Mouse (Mus musculus): ENCODE data around the gene Gm20547.
"Not testable (repeated sequence)": the region's sequence is repeated elsewhere in the genome, so short reads cannot be mapped to it uniquely, and the experiment has no call there.

Gene Gm20547

GRCm38 (mm10) chr17:34881683-34882310 lies at the start of gene Gm20547:
TSS of gene Gm20547 (minus strand) at chr17:34882042.
- no peak for DNase-seq (ENCODE audit: low read depth in 2 of 2, low spot score in 2 of 2)

- DNase-seq (ENCODE audit: low read depth in 2 of 2, low spot score in 2 of 2): peak; percentile 91 to 93
These were observed 49.4 kb upstream of the Gm20547 start, which contains the start of gene Neu1 for GRCm38 (mm10) chr17:34931061-34931734. TSS of gene Neu1 (plus strand) at chr17:34931253.

- DNase-seq (ENCODE audit: low read depth in 2 of 2, low spot score in 2 of 2): no peak
These were observed 47.0 kb upstream of the Gm20547 start for GRCm38 (mm10) chr17:34928841-34929240.

GRCm38 (mm10) chr17:34927306-34928019 lies 45.6 kb upstream of the Gm20547 start:
- no peak for DNase-seq (ENCODE audit: low read depth in 2 of 2, low spot score in 2 of 2)

- no peak for DNase-seq (ENCODE audit: low read depth in 2 of 2, low spot score in 2 of 2)
These were observed 42.4 kb upstream of the Gm20547 start for GRCm38 (mm10) chr17:34924258-34924657.

GRCm38 (mm10) chr17:34922939-34923338 lies 41.1 kb upstream of the Gm20547 start:
- no peak for DNase-seq (ENCODE audit: low read depth in 2 of 2, low spot score in 2 of 2)

GRCm38 (mm10) chr17:34917188-34917587 lies 35.3 kb upstream of the Gm20547 start:
- DNase-seq (ENCODE audit: low read depth in 2 of 2, low spot score in 2 of 2): no peak

- DNase-seq (ENCODE audit: low read depth in 2 of 2, low spot score in 2 of 2): no peak
These were observed 34.5 kb upstream of the Gm20547 start for GRCm38 (mm10) chr17:34916316-34916715.

GRCm38 (mm10) chr17:34915410-34915831 lies 33.6 kb upstream of the Gm20547 start:
- DNase-seq (ENCODE audit: low read depth in 2 of 2, low spot score in 2 of 2): no peak

- DNase-seq (ENCODE audit: low read depth in 2 of 2, low spot score in 2 of 2): no peak
These were observed 32.3 kb upstream of the Gm20547 start, which contains the start of gene Slc44a4 for GRCm38 (mm10) chr17:34913930-34914665. TSS of gene Slc44a4 (plus strand) at chr17:34914466.

GRCm38 (mm10) chr17:34911945-34912351 lies 30.1 kb upstream of the Gm20547 start:
- DNase-seq (ENCODE audit: low read depth in 2 of 2, low spot score in 2 of 2): peak; percentile 93

GRCm38 (mm10) chr17:34910982-34911381 lies 29.1 kb upstream of the Gm20547 start:
- no peak for DNase-seq (ENCODE audit: low read depth in 2 of 2, low spot score in 2 of 2)

GRCm38 (mm10) chr17:34902895-34903294 lies 21.1 kb upstream of the Gm20547 start:
- DNase-seq (ENCODE audit: low read depth in 2 of 2, low spot score in 2 of 2): no peak

GRCm38 (mm10) chr17:34901948-34902347 lies 20.1 kb upstream of the Gm20547 start:
- DNase-seq (ENCODE audit: low read depth in 2 of 2, low spot score in 2 of 2): not testable (repeated sequence)

GRCm38 (mm10) chr17:34900826-34901225 lies 19.0 kb upstream of the Gm20547 start:
- DNase-seq (ENCODE audit: low read depth in 2 of 2, low spot score in 2 of 2): not testable (repeated sequence)

GRCm38 (mm10) chr17:34899890-34900243 lies 18.0 kb upstream of the Gm20547 start:
- DNase-seq (ENCODE audit: low read depth in 2 of 2, low spot score in 2 of 2): no peak

- peak; percentile 13 to 28 for DNase-seq (ENCODE audit: low read depth in 2 of 2, low spot score in 2 of 2)
These were observed 17.4 kb upstream of the Gm20547 start for GRCm38 (mm10) chr17:34899053-34899889.

- DNase-seq (ENCODE audit: low read depth in 2 of 2, low spot score in 2 of 2): no peak
These were observed 16.8 kb upstream of the Gm20547 start for GRCm38 (mm10) chr17:34898706-34899052.

GRCm38 (mm10) chr17:34898160-34898586 lies 16.3 kb upstream of the Gm20547 start, which contains the start of the genes C2 and Ehmt2:
TSS of gene C2 (minus strand) at chr17:34898265.
TSS of gene Ehmt2 (plus strand) at chr17:34898469.
- peak; percentile 41 to 57 for DNase-seq (ENCODE audit: low read depth in 2 of 2, low spot score in 2 of 2)

Data from CD8-positive naive resting alpha-beta T cell, adult 2 months (primary cell).